Mouse (Mus musculus) embryonic facial prominence, embryonic 13.5 days (tissue): ENCODE data around the gene Tnfaip8l1. TPM values are rescaled to one million over a fixed set of nuclear protein-coding genes. Genes with fewer than 3 reads are reported as not detected.
A peak's percentile ranks its signal among the peaks of the same experiment; 100 is the strongest.

Experiments used
- ATAC-seq: fragments of 200-750 bp; cut with Nextera tagmentation; 2 replicates; pipeline ENCODE4 v1.8.0; 2017; ENCODE audit warnings: low read depth; ENCODE audit not compliant: insufficient number of reproducible peaks, insufficient read depth, low FRiP score, low TSS enrichment
- H3K27ac ChIP-seq: fragments of 300-500 bp; sonication (generic); 2 replicates; pipeline ENCODE4 v1.5.1; 2015; ENCODE audit warnings: moderate library complexity, mild to moderate bottlenecking, inconsistent platforms
- H3K27me3 ChIP-seq: fragments of 300-500 bp; sonication (generic); 2 replicates; pipeline ENCODE4 v1.6.1; 2015; ENCODE audit warnings: mild to moderate bottlenecking, inconsistent platforms
- H3K36me3 ChIP-seq: fragments of 300-500 bp; sonication (generic); 2 replicates; pipeline ENCODE4 v1.6.1; 2015; ENCODE audit warnings: mild to moderate bottlenecking, inconsistent platforms
- H3K4me1 ChIP-seq: fragments of 300-500 bp; sonication (generic); 2 replicates; pipeline ENCODE4 v1.6.1; 2015; ENCODE audit warnings: inconsistent platforms
- H3K4me2 ChIP-seq: fragments of 300-500 bp; sonication (generic); 2 replicates; pipeline ENCODE4 v1.6.1; 2015; ENCODE audit warnings: moderate library complexity, mild to moderate bottlenecking, inconsistent platforms
- H3K4me3 ChIP-seq: fragments of 300-500 bp; sonication (generic); 2 replicates; pipeline ENCODE4 v1.5.1; 2015; ENCODE audit warnings: mild to moderate bottlenecking, inconsistent platforms
- H3K9ac ChIP-seq: fragments of 300-500 bp; sonication (generic); 2 replicates; pipeline ENCODE4 v1.6.1; 2015; ENCODE audit warnings: mild to moderate bottlenecking, inconsistent platforms
- H3K9me3 ChIP-seq: fragments of 300-500 bp; sonication (generic); 2 replicates; pipeline ENCODE4 v1.6.1; 2016; ENCODE audit warnings: inconsistent platforms
- WGBS: fragments of 180-500 bp; shearing (Covaris S2); methylation state at CpG from one replicate; pipeline ENCODE4 v1.1.7; 2015; ENCODE audit warnings: mixed read lengths; 5-methylcytosine and 5-hydroxymethylcytosine counted together
- polyA plus RNA-seq: library from polyadenylated mRNA; unstranded; fragments of >200 nt; fragmentation: Nextera tagmentation; extraction: Ambion mirVana; gene quantifications from 2 replicates; pipeline ENCODE4 v1.2.1, GENCODE M21; 2015

Gene Tnfaip8l1
- polyA plus RNA-seq, 1 experiment from 2014 or later = 13.9 TPM

DNA sequence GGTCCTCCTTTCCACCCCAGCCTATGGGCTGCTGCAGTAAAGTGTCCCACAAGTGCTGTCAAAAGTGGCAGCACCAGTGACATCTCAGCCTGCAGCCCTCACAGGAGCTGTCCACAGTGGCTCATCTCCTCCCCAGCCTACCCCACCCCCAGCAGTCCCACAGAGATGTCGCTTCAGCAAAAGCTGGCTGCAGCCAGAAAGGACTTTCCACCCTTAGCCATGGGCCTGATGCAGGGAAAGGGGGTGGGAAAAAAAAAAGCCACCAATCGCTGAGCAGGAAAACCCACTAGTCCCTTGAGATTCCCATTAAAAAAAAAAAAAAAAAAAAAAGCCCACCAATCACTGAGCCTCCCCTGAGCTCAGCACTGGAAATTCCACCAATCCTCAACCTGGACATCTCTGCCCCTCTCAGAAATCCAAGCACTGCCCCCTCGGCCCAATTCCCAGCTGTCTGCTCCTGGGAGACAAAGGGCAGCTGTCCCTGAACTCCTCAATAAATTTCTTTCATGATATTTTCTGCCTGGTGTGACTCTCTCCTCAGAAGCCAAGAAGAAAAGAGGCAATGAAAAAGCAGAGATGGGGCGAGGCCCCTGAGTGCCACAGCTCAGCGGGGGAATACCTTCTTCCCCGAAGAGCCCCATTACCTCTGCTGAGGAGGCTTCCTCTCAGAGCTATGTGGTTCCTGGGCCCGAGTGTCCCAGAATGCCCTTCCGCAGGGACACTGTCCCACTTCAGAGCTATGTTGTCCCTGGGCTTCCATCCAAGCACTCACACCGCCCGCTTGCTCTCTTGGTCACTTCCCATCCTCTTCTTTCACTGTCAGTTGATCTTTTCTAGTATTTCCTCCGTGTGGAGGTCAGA is 23.2 kb downstream of the Tnfaip8l1 start:
- Histone ChIP-seq H3K27ac (peak overlapping the region; percentile 66), H3K36me3 (peaks cover 62% of the 10 kb centered on the region), H3K9ac (peak overlapping the region; percentile 49; the same call in 1 of the 2 replicates), H3K4me1 (peaks cover 28% of the 10 kb centered on the region), H3K9me3 (no peaks in the 10 kb centered on the region), H3K4me2 (peak overlapping the region; percentile 88), H3K27me3 (no peaks in the 10 kb centered on the region), H3K4me3 (no peak overlapping the region)
- 37% methylated on average over 11 of the region's 11 CpGs for WGBS
- no peak for ATAC-seq

DNA sequence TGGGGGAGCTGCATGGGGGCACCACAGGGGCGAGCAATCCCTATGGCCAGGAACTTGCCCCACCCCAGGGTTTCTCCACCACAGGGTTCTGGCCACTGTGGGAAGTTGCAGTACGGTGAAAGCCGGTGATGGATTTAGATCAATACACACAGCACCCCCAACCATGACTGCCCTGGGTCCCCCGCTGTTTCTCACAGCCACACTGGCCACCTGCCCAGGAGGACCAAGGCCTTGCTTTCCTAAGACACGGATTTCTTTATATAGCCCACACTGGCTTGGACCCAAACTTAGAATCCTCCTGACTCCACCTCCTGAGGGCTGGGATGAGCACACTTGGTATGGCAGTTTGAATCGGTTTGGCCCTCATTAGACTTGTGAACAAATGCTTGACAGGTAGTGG is 29.0 kb downstream of the Tnfaip8l1 start:
- H3K36me3 ChIP-seq = peaks cover 92% of the 10 kb centered on the region
- H3K4me2 ChIP-seq = no peak overlapping the region
- no peak for ATAC-seq
- no peaks in the 10 kb centered on the region for H3K27me3 ChIP-seq
- 0 out of 2 replicates have a peak overlapping the region, but pooled peaks have one; percentile 12 for H3K9ac ChIP-seq
- WGBS = 87% methylated on average over 6 of the region's 6 CpGs
- no peak overlapping the region for H3K4me3 ChIP-seq
- H3K9me3 ChIP-seq = no peaks in the 10 kb centered on the region
- no peaks in the 10 kb centered on the region for H3K4me1 ChIP-seq
- H3K27ac ChIP-seq = no peak overlapping the region

GRCm38 (mm10) chr17:56194357-56194756 is 32.1 kb downstream of the Tnfaip8l1 start:
- Histone ChIP-seq H3K4me3 (no peak overlapping the region), H3K9ac (no peak overlapping the region), H3K4me2 (no peak overlapping the region), H3K27ac (no peak overlapping the region), H3K36me3 (peaks cover 99% of the 10 kb centered on the region), H3K4me1 (no peaks in the 10 kb centered on the region), H3K9me3 (no peaks in the 10 kb centered on the region), H3K27me3 (no peaks in the 10 kb centered on the region)
- peak; percentile 16; the same call in 1 of the 2 replicates for ATAC-seq
- WGBS = 92% methylated on average over 12 of the region's 12 CpGs

GRCm38 (mm10) chr17:56194765-56195164 is 32.5 kb downstream of the Tnfaip8l1 start:
- no peak overlapping the region for H3K4me3 ChIP-seq
- H3K4me2 ChIP-seq = no peak overlapping the region
- 87% methylated on average over 13 of the region's 13 CpGs for WGBS
- H3K9me3 ChIP-seq = no peaks in the 10 kb centered on the region
- peaks cover 95% of the 10 kb centered on the region for H3K36me3 ChIP-seq
- H3K9ac ChIP-seq = no peak overlapping the region
- no peaks in the 10 kb centered on the region for H3K4me1 ChIP-seq
- no peak overlapping the region for H3K27ac ChIP-seq
- no peak for ATAC-seq
- H3K27me3 ChIP-seq = no peaks in the 10 kb centered on the region

DNA sequence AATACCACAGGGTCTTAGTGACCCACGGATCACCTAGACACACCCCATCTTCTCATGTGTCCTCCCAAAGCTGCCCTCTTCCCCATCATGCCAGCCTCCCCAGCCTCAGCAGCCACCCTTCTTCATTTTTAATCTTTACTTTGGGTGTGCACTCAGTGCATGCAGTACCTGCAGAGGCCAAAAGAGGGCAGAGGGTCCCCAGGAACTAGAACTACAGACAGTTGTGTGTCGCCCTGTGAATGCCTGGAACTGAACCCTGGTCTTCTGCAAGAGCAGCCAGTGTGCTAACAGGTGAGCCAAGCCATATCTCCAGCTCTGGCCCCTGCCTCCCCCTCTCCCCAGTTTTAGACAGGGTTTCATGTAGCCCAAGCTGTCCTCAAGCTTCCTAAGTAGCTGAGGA is 34.6 kb downstream of the Tnfaip8l1 start:
- no peak for ATAC-seq
- Histone ChIP-seq H3K27me3 (no peaks in the 10 kb centered on the region), H3K9me3 (no peaks in the 10 kb centered on the region), H3K9ac (no peak overlapping the region), H3K36me3 (peaks cover 90% of the 10 kb centered on the region), H3K27ac (no peak overlapping the region), H3K4me3 (no peak overlapping the region), H3K4me1 (no peaks in the 10 kb centered on the region), H3K4me2 (no peak overlapping the region)
- WGBS = 65% methylated on average over 2 of the region's 2 CpGs

GRCm38 (mm10) chr17:56200586-56200985 is 38.3 kb downstream of the Tnfaip8l1 start:
- Histone ChIP-seq H3K27ac (no peak overlapping the region), H3K4me2 (no peak overlapping the region), H3K27me3 (no peaks in the 10 kb centered on the region), H3K36me3 (peaks cover 91% of the 10 kb centered on the region), H3K4me1 (no peaks in the 10 kb centered on the region), H3K9ac (no peak overlapping the region), H3K9me3 (no peaks in the 10 kb centered on the region), H3K4me3 (no peak overlapping the region)
- WGBS = 84% methylated on average over 9 of the region's 9 CpGs
- ATAC-seq = no peak

GRCm38 (mm10) chr17:56201642-56202041 is 39.4 kb downstream of the Tnfaip8l1 start:
- H3K36me3 ChIP-seq = peaks cover 91% of the 10 kb centered on the region

GRCm38 (mm10) chr17:56202476-56202875 is 40.2 kb downstream of the Tnfaip8l1 start:
- H3K27ac ChIP-seq = no peak overlapping the region
- H3K36me3 ChIP-seq = peaks cover 91% of the 10 kb centered on the region
- H3K27me3 ChIP-seq = no peaks in the 10 kb centered on the region
- H3K4me1 ChIP-seq = no peaks in the 10 kb centered on the region
- H3K9ac ChIP-seq = no peak overlapping the region
- H3K4me2 ChIP-seq = no peak overlapping the region
- 89% methylated on average over 8 of the region's 8 CpGs for WGBS
- no peak overlapping the region for H3K4me3 ChIP-seq
- no peaks in the 10 kb centered on the region for H3K9me3 ChIP-seq
- ATAC-seq = no peak

More at GRCm38 (mm10) chr17:56201642-56202041, 39.4 kb downstream of the Tnfaip8l1 start:
- Histone ChIP-seq H3K4me3 (no peak overlapping the region), H3K27ac (no peak overlapping the region), H3K4me2 (no peak overlapping the region), H3K4me1 (no peaks in the 10 kb centered on the region), H3K9me3 (no peaks in the 10 kb centered on the region), H3K9ac (no peak overlapping the region), H3K27me3 (no peaks in the 10 kb centered on the region)
- no peak for ATAC-seq
- 80% methylated on average over 3 of the region's 3 CpGs for WGBS

DNA sequence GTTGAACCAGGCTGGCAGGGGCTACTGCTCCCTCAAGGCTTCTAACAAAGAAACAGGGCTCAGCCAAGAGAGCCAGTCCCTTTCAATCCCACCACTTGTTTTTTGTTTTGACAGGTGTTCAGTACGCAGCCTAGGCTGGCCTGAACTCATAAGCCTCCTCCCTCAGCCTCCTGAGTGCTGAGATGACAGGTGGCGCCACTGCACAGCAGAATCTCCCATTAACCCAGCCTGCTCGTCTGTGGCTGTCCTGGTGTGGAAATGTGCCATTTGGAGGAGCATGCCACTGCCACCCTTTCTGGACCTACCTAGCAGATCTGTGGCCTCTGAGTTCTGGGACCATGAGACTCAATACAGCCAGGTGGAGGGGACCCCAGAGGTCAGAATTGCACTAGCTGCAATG is 41.5 kb downstream of the Tnfaip8l1 start:
- Histone ChIP-seq H3K4me1 (no peaks in the 10 kb centered on the region), H3K4me2 (no peak overlapping the region), H3K36me3 (peaks cover 91% of the 10 kb centered on the region), H3K9me3 (no peaks in the 10 kb centered on the region), H3K27ac (no peak overlapping the region), H3K4me3 (no peak overlapping the region), H3K9ac (no peak overlapping the region), H3K27me3 (no peaks in the 10 kb centered on the region)
- ATAC-seq = no peak
- WGBS = 61% methylated on average over 3 of the region's 3 CpGs

DNA sequence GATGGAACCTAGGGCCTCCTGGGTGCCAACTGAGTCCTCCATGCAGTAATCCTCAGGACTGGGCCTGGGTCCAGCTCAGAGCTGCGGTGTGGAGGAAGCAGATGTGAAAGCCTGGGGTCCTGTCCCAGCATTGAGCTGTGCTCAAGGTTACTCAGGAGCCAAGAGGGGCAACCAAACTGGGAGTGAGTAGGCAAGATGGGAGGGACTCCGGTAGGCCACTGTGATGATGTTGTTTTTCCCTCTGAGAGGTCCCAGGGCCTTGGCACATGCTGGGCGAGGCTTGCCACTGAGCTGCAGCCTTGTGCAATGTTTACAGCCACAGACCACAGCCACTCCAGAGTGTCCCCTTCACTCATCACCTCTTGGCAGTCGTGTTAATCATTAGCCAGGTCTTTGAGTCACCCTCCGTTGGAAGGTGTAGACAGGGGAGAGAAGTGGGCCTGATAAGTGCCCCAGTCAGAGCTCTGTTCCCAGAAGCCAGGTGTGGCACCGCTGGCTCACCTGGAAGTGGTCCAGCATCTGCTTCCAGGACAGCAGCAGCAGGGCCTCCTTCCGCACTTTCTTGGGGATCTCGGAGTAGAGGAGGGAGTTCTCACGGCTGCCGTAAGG is 44.1 kb downstream of the Tnfaip8l1 start:
- no peaks in the 10 kb centered on the region for H3K9me3 ChIP-seq
- H3K4me1 ChIP-seq = no peaks in the 10 kb centered on the region
- no peak overlapping the region for H3K4me2 ChIP-seq
- no peak for ATAC-seq
- no peaks in the 10 kb centered on the region for H3K27me3 ChIP-seq
- 90% methylated on average over 10 of the region's 10 CpGs for WGBS
- H3K4me3 ChIP-seq = no peak overlapping the region
- peaks cover 100% of the 10 kb centered on the region for H3K36me3 ChIP-seq
- H3K9ac ChIP-seq = no peak overlapping the region
- no peak overlapping the region for H3K27ac ChIP-seq

DNA sequence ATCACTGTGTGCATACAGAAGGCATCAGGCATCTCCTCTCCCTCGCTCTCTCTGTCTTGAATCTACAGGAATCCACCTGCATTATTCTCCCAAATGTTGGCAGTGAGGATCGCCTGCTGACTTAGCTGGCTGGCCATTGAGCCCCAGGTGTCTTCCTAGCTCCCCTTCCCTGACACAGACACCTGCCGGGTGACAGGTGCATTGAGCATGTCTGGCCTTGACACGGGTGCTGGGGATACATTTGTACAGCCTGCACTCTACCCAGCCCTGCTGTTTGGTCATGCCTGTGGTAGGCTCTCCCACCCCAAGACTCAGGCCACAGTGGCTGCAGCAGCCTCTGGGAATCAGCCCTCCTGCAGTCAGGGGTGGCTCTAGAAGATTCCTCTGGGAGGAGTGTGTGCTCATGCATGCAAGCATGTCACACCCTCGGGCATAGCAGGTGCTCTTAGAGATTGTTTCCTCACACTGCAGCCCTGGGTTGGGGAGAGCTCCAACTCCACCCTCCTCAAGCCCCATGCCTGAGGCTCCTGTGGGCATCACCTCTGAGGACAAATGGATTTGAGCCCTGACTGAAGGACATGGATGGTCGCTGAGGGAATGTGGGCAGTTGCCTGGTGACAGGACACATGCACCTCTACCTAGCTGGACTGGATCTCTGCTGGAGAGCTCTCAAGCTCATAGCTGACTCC is 44.9 kb downstream of the Tnfaip8l1 start:
- H3K9ac ChIP-seq = no peak overlapping the region
- H3K4me2 ChIP-seq = no peak overlapping the region
- H3K36me3 ChIP-seq = peaks cover 100% of the 10 kb centered on the region
- no peak overlapping the region for H3K4me3 ChIP-seq
- H3K4me1 ChIP-seq = no peaks in the 10 kb centered on the region
- no peak overlapping the region for H3K27ac ChIP-seq
- WGBS = 88% methylated on average over 6 of the region's 6 CpGs
- no peaks in the 10 kb centered on the region for H3K27me3 ChIP-seq
- no peak for ATAC-seq
- H3K9me3 ChIP-seq = no peaks in the 10 kb centered on the region
